Mouse (Mus musculus) liver, postnatal 0 days (tissue): ENCODE results near the gene Pla2g2d.

Source experiments
- CTCF ChIP-seq: sonication (generic); IDR thresholded peaks from 2 replicates; pipeline ENCODE4 v1.5.1; 2016; ENCODE audit warnings: antibody characterized with exemption, low read depth
- EP300 ChIP-seq: IDR thresholded peaks from 2 replicates; pipeline ENCODE4 v1.6.1; 2016; ENCODE audit warnings: antibody characterized with exemption, low read depth, mild to moderate bottlenecking

DNA sequence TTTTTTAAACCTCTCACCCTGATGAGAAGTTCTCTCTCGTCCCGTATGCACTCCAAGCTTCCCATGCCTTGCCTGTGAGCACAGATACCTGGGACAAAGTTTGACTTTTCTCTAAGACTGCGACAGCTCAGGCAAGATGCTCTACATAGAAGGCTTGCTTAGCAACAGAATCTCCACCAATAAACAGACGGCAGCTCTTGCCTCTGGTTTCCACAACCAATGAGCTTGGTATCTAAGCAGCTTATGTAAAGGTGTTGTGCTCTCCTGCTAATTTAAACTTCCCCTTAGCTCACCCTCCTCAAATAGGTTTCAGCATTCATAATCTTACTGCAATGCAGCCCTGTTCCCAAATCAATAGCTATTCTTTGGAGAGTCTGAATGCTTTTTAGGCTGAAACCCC is 26.1 kb downstream of the Pla2g2d start:
- TF ChIP-seq CTCF = no peak
- TF ChIP-seq EP300 = no peak
